Mouse (Mus musculus): ENCODE results near the gene Rbms3. TPM values are rescaled to one million over a fixed set of nuclear protein-coding genes. Genes with fewer than 3 reads are reported as not detected.
A peak's percentile ranks its signal among the peaks of the same experiment; 100 is the strongest.

Rbms3 gene
- polyA plus RNA-seq, 1 experiment from 2014 or later: 13.1 TPM

DNA sequence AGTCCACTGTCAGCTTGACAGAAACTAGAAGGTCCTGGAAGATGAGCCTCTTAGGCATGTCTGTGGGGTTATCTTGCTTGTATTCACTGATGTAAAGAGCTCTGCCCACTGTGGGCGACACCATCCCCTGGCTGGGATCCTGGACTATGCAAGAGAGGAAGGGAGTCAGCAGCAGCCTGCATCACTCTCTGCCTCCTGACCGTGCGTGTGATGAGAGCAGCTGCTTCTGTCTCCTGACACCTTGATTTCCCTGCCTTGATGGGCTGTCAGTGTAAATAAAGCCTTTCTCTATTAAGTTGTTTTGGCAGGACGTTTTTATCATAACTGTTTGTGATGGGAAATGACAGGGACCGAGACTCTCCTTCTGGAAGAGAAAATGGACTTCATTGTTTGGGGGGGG, 758.1 kb downstream of the Rbms3 start:
- 94% methylated on average over 5 of the region's 5 CpGs for WGBS
- no peak overlapping the region for H3K4me3 ChIP-seq (ENCODE audit: low read depth, low read length)
- ATAC-seq: no peak

GRCm38 (mm10) chr9:116866060-116866459, 763.7 kb downstream of the Rbms3 start:
- Histone ChIP-seq H3K4me2 (replicated peaks; ENCODE audit: low read depth) (no peak overlapping the region), H3K4me1 (replicated peaks; ENCODE audit: control insufficient read depth, insufficient read depth, low read length) (no peaks in the 10 kb centered on the region; the same call in 1 of the 2 replicates), H3K27ac (ENCODE audit: low read depth, low read length) (no peak overlapping the region), H3K36me3 (ENCODE audit: control insufficient read depth, insufficient read depth) (no peaks in the 10 kb centered on the region), H3K4me3 (ENCODE audit: low read depth, low read length) (no peak overlapping the region), H3K9me3 (ENCODE audit: control insufficient read depth) (no peaks in the 10 kb centered on the region), H3K9ac (ENCODE audit: low read depth, low read length) (no peak overlapping the region), H3K27me3 (replicated peaks; ENCODE audit: control insufficient read depth, insufficient read depth, low read length) (no peaks in the 10 kb centered on the region)
- WGBS: 90% methylated on average over 7 of the region's 7 CpGs
- TF ChIP-seq CTCF (IDR thresholded peaks at IDR 0.05; ENCODE audit: low read depth): no peak
- no peak for ATAC-seq

More for the DNA sequence above, 758.1 kb downstream of the Rbms3 start:
- Histone ChIP-seq H3K27ac (ENCODE audit: low read depth, low read length) (no peak overlapping the region), H3K4me1 (replicated peaks; ENCODE audit: control insufficient read depth, insufficient read depth, low read length) (no peaks in the 10 kb centered on the region; the same call in 1 of the 2 replicates), H3K4me2 (replicated peaks; ENCODE audit: low read depth) (no peak overlapping the region), H3K9ac (ENCODE audit: low read depth, low read length) (no peak overlapping the region), H3K27me3 (replicated peaks; ENCODE audit: control insufficient read depth, insufficient read depth, low read length) (no peaks in the 10 kb centered on the region), H3K36me3 (ENCODE audit: control insufficient read depth, insufficient read depth) (no peaks in the 10 kb centered on the region), H3K9me3 (ENCODE audit: control insufficient read depth) (no peaks in the 10 kb centered on the region)
- TF ChIP-seq CTCF (IDR thresholded peaks at IDR 0.05; ENCODE audit: low read depth): no peak

DNA sequence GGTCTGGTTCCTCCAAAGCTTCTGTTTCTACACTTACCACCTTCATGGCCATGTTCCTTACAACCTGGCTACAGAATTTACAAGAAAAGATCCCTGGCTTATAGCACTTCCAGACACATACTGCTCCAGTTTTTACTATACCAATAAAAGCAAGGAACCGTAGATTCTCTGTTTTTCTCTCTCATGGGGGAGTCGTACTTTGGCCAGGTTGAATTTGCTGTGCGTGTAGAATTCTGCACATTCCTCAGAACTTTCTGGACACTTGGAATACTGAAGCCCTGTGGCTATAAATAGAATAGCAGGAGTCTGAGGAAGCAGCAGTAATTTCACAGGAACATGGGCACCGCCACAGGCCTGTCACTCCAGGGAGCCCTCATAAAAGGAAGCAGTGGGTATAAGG, 766.1 kb downstream of the Rbms3 start:
- no peak overlapping the region for H3K4me3 ChIP-seq (ENCODE audit: low read depth, low read length)
- H3K27ac ChIP-seq (ENCODE audit: low read depth, low read length): peak overlapping the region; percentile 50
- H3K9ac ChIP-seq (ENCODE audit: low read depth, low read length): no peak overlapping the region
- H3K4me2 ChIP-seq (replicated peaks; ENCODE audit: low read depth): no peak overlapping the region
- ATAC-seq: peak; percentile 54; the same call in 1 of the 2 replicates
- no peaks in the 10 kb centered on the region for H3K9me3 ChIP-seq (ENCODE audit: control insufficient read depth)
- 31% methylated on average over 4 of the region's 4 CpGs for WGBS
- no peaks in the 10 kb centered on the region; the same call in 1 of the 2 replicates for H3K4me1 ChIP-seq (replicated peaks; ENCODE audit: control insufficient read depth, insufficient read depth, low read length)
- no peaks in the 10 kb centered on the region for H3K27me3 ChIP-seq (replicated peaks; ENCODE audit: control insufficient read depth, insufficient read depth, low read length)
- no peaks in the 10 kb centered on the region for H3K36me3 ChIP-seq (ENCODE audit: control insufficient read depth, insufficient read depth)
- peak; percentile 38 for TF ChIP-seq CTCF (IDR thresholded peaks at IDR 0.05; ENCODE audit: low read depth)

- no peak overlapping the region for H3K9ac ChIP-seq (ENCODE audit: low read depth, low read length)
- H3K4me3 ChIP-seq (ENCODE audit: low read depth, low read length): no peak overlapping the region
- WGBS: 89% methylated on average over 3 of the region's 3 CpGs
- no peaks in the 10 kb centered on the region; the same call in 1 of the 2 replicates for H3K4me1 ChIP-seq (replicated peaks; ENCODE audit: control insufficient read depth, insufficient read depth, low read length)
- no peak overlapping the region for H3K27ac ChIP-seq (ENCODE audit: low read depth, low read length)
- no peak overlapping the region for H3K4me2 ChIP-seq (replicated peaks; ENCODE audit: low read depth)
- H3K36me3 ChIP-seq (ENCODE audit: control insufficient read depth, insufficient read depth): no peaks in the 10 kb centered on the region
- no peak for ATAC-seq
- H3K9me3 ChIP-seq (ENCODE audit: control insufficient read depth): no peaks in the 10 kb centered on the region
- no peak for TF ChIP-seq CTCF (IDR thresholded peaks at IDR 0.05; ENCODE audit: low read depth)
- H3K27me3 ChIP-seq (replicated peaks; ENCODE audit: control insufficient read depth, insufficient read depth, low read length): no peaks in the 10 kb centered on the region
These were observed 767.4 kb downstream of the Rbms3 start for GRCm38 (mm10) chr9:116862341-116862740.

DNA sequence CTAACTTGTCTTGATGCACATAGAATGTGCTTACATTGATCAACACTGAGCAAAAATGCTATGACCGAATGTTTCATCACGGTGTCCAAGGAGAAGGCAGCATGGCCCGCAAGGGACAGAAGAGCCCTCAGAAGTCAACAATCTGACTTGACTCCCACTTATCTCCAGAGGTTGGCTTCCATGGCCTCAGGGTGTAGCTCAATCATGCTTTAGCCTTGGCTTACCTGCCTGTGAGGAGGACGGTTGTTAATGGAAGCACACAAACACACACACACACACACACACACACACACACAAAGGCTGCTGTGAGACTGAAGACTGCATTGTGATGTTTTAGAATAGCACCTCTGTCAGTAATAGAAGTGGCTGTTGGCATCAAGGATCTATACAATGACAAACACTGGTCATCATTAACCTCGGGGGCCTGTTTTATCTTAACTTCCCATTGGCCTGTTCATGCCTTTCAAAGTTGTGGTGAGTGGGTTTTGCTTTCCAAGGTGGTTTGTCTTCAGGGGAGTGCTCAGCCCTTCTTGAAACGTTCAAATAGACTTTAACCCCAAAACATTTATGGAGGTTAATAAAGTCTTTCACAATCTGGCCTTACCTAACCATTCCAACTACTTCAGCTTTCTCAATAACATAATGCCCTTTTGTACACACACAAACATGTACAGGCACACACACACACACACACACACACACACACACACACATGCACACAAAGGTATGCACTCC, 771.7 kb downstream of the Rbms3 start:
- H3K4me1 ChIP-seq (replicated peaks; ENCODE audit: control insufficient read depth, insufficient read depth, low read length): no peaks in the 10 kb centered on the region
- H3K36me3 ChIP-seq (ENCODE audit: control insufficient read depth, insufficient read depth): no peaks in the 10 kb centered on the region
- no peak overlapping the region for H3K27ac ChIP-seq (ENCODE audit: low read depth, low read length)
- ATAC-seq: peak; percentile 92
- H3K27me3 ChIP-seq (replicated peaks; ENCODE audit: control insufficient read depth, insufficient read depth, low read length): no peaks in the 10 kb centered on the region
- no peak for TF ChIP-seq CTCF (IDR thresholded peaks at IDR 0.05; ENCODE audit: low read depth)
- H3K9me3 ChIP-seq (ENCODE audit: control insufficient read depth): no peaks in the 10 kb centered on the region
- WGBS: 60% methylated on average over 6 of the region's 6 CpGs
- no peak overlapping the region for H3K9ac ChIP-seq (ENCODE audit: low read depth, low read length)
- H3K4me2 ChIP-seq (replicated peaks; ENCODE audit: low read depth): no peak overlapping the region
- H3K4me3 ChIP-seq (ENCODE audit: low read depth, low read length): no peak overlapping the region

DNA sequence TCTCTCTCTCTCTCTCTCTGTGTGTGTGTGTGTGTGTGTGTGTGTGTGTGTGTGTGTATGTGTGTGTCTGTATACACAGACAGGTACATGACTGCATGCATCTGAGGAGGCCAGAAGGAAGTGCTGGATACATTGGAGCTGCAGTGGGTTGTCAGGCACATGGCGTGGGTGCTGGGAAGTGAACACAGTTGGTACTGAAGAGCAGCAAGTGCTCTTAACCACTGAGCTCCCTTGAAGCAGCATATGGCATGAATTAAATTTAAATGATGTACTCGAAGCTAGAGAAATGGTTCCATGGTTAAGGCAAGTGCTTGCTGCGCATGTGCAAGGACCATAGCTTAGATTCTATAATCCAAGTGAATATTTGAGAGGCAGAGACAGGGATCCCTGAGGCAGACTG, 772.6 kb downstream of the Rbms3 start:
- no peaks in the 10 kb centered on the region for H3K27me3 ChIP-seq (replicated peaks; ENCODE audit: control insufficient read depth, insufficient read depth, low read length)
- no peak for TF ChIP-seq CTCF (IDR thresholded peaks at IDR 0.05; ENCODE audit: low read depth)
- no peaks in the 10 kb centered on the region for H3K36me3 ChIP-seq (ENCODE audit: control insufficient read depth, insufficient read depth)
- no peak overlapping the region for H3K27ac ChIP-seq (ENCODE audit: low read depth, low read length)
- no peaks in the 10 kb centered on the region for H3K4me1 ChIP-seq (replicated peaks; ENCODE audit: control insufficient read depth, insufficient read depth, low read length)
- 91% methylated on average over 3 of the region's 3 CpGs for WGBS
- no peak for ATAC-seq
- no peak overlapping the region for H3K4me3 ChIP-seq (ENCODE audit: low read depth, low read length)
- no peaks in the 10 kb centered on the region for H3K9me3 ChIP-seq (ENCODE audit: control insufficient read depth)
- no peak overlapping the region for H3K9ac ChIP-seq (ENCODE audit: low read depth, low read length)
- no peak overlapping the region for H3K4me2 ChIP-seq (replicated peaks; ENCODE audit: low read depth)
